Mouse (Mus musculus): ENCODE results near the gene Lrrc3c.
"Not testable (repeated sequence)": the region's sequence is repeated elsewhere in the genome, so short reads cannot be mapped to it uniquely, and the experiment has no call there.

DNA sequence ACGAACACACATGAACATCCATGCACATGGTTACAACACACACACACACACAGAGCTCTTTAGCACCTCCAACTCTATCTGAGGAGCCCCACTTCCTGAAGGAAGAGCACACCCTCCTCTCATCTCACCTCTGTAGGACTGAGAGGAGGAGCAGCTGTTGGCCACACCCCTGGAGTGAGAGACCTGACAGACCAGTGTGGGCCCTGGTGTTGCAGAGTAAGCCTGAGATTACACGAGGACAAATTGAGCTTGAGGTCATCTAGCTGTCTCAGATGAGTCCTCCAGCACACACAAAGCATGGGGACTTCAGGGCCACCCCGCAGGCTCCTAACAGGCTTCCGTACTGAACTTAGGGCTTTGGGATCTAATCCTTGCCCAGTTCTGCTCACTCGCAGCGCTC lies 6.8 kb downstream of the Lrrc3c start:
- TF ChIP-seq POLR2A (IDR thresholded peaks at IDR 0.05; ENCODE audit: insufficient read depth, low read depth, low read length); EP300 (IDR thresholded peaks at IDR 0.05; ENCODE audit: insufficient read depth, low read depth, low read length); CTCF (IDR thresholded peaks at IDR 0.05): not testable (repeated sequence)
